Mouse (Mus musculus): ENCODE measurements at regions not wholly inside any gene's neighbourhood (a gene's known extent, or its start where the extent isn't known, plus 50 kb on each side); places are given as distances from the start of the nearest gene placed in this dataset.

DNA sequence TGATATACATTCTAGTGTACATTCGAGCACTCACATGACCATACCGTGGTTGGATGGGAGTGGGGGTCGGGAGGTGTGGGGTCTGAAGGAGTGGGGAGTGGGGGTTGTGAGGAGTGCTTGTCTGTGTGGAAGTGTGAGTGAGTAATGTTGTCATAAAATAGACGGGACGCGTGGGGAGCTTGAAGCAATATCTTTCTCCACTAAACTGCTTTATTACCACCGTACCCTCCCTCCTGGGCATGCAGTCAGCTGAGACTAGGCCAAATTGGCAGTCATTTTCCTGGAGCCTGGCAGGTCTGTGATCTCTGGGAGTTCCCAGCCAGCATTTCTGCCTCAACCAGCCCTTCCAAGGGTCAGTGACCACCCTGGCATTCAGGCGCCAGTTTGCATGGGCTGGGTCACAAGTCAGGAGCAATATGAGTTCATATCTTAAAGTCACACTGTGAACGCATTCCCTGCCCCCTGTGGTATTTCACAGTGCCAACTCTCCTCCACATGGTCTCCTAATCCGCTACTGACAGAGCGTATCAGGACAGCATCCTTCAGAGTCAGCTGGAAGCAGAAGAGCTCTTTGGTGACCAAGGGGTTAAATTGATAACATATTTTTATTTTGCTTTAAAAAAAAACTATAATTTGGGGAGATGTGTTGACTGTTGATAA lies 300.9 kb downstream of the Nr2f2 start:
- TF ChIP-seq IRF4 (IDR thresholded peaks at IDR 0.05; ENCODE audit: low read depth, low read length) (no peak), TCF12 (IDR thresholded peaks at IDR 0.05; ENCODE audit: low read depth, low read length) (no peak), UBTF (IDR thresholded peaks at IDR 0.05; ENCODE audit: low read depth, low read length) (no peak), POLR2A (IDR thresholded peaks at IDR 0.05; ENCODE audit: low read depth, low read length) (no peak), E2F4 (IDR thresholded peaks at IDR 0.05; ENCODE audit: insufficient replicate concordance, low read depth, low read length) (no peak), CTCF (conservative IDR thresholded peaks at IDR 0.05 in 1 of 2, IDR thresholded peaks at IDR 0.05 in 1 of 2; ENCODE audit: low read depth in 2 of 2, low read length in 2 of 2) (no peak)

Data from CH12.LX (cell line).